Mouse (Mus musculus): ENCODE results near the gene Rd3l.

Gene Rd3l
- long read RNA-seq, experiment 1 = 0 reads
- long read RNA-seq, experiment 2 = 0 reads

DNA sequence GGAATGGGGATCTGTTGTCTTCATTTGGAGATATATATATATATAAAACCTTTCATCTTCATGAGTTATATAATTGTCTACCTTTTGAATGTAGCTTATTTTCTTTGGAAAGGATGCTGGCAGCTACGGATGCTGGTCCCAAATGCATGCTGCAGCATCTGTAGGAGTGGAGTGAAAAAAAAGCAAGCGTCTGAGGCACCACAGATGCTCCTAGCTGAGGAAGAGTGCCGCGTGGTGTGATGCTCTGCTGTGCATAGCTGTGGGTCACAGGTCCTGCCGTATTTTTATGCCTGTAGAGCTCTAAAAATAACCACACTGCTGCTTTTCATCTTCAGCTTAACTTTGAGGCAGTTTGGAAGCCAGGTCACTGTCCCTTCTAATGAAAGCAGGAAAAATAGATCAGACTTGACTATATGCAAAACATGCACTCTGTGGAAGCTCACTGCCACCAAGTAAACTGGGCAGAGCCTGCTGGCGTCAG, at the start of gene Rd3l:
Rd3l (minus strand) TSS at position 431 of the 481 bp plus-strand sequence.
- intact Hi-C loops (cut with DNase I) = no loop called here

DNA sequence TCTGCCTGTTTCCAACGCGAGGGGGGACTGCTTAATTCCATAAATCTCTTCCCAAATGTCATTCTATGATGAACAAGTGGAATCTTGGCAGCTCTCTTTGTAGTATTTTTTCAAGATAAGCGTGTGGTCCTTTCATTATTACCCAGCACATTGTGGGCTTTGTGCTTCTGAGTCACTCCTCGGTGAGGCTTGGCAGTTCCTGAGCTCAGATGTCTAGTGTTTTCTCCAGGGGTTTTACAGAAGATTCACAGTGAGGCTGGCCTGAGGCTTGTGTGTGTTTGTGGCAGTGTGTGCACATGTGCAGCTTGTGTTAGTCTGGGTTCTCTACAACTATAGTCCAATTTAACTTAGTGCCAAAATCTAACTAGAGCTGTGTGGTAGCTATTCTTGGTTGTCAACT, 46.3 kb upstream of the Rd3l start:
- intact Hi-C loops (cut with DNase I) = no loop called here

DNA sequence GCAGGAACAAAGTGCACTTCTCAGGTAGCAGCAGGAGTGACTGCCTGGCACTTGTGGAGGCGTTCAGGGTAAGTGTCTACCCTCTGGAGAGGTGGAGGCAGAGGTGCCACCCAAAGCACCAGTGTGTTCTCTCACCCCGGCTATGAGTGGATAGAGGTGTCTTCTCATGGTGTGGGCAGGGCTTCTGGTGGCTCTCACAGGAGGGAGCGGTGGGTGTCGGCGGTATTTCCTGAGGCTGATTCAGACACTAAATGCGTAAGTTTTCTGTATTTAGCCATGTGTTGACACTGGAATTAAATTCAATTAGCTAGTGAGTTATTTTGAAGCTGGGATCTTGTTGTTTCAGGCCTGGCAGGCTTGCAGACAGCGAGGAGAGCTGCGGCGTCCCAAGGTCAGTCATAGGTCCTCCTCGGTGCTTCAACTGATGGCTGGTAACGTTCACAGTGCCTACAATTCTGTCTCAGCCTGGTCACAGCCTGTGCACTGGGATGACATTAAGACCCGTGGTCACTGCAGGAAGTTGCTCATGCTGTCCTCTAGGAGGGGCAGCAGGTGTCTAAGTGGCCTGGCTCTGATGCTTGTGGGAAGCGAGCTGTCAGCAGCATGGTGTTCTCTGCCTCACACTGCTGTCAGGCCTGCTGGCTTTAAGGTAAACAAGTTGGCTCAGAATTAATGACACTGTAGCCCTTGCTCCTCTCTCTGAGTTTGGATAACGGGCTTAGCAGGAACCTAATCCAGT, 45.0 kb upstream of the Rd3l start:
- intact Hi-C loops (cut with DNase I) = no loop called here

DNA sequence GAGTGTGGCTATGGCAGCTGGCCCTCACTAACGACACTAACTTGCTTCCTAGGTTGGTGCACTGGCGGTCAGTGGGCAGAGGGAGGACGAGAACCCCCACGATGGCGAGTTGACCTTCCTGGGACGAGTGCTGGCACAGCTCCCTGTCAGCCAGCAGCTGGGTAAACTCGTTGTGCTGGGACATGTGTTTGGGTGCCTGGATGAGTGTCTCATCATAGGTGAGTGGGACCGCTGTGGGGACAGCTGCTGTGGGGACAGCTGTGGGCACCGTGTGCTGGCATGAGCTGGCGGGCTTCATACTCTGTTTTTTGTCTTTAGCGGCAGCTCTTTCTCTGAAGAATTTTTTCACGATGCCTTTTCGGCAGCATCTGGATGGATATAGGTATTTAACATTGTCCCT, 44.3 kb upstream of the Rd3l start:
- intact Hi-C loops (cut with DNase I) = no loop called here

DNA sequence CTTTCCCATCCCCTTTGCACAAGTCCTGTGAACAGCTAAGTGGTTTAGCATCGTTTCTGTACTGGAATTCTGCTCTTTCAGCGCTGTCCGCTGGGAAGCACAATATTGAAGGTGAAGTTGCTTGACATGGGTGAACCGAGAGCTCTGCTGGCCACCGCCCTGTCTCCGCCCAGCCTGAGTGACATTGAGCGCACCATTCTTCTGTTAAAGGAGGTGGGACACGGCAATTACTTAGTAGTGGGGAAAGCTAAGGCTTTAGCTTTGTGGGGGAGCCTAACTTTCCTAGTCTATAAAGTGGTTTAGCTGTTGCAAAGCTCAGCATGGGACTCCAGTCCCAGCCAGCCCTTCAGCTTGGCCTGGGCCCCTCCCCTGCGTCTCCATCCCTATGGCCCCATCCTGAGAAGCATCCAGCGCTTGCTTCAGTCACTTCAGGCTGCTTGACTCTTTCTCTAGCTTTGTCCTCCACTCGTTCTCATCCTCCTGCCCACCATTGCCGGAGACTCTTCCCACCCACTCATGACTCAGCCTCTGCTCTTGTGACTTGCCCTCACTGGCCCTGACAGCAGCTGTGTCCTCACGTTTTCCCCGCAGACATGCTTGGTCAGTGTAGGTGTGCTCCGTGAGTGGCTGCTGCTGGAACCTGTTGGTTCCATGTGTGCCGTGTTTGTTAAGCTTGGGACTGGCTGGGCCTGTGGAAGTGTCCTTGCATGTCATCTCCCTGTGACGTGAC, 43.6 kb upstream of the Rd3l start:
- intact Hi-C loops (cut with DNase I) = no loop called here

DNA sequence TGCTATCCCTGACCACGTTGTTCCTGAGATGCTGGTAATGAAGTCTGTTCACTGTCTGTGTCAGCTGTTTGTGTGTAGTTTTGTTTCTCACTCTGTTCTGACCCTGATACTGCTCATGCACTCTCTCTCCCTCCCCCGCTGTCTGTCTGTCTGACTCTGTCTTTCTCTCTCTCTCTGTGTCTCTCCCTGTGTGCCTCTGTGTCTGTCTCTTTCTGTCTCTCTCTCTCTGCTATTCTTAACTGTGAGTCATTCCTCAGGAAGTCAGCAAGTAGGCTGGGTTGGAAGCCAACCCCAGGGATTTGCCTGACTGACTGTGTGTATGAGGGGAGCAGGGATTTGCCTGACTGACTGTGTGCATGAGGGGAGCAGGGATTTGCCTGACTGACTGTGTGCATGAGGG, 42.2 kb upstream of the Rd3l start:
- intact Hi-C loops (cut with DNase I) = no loop called here

DNA sequence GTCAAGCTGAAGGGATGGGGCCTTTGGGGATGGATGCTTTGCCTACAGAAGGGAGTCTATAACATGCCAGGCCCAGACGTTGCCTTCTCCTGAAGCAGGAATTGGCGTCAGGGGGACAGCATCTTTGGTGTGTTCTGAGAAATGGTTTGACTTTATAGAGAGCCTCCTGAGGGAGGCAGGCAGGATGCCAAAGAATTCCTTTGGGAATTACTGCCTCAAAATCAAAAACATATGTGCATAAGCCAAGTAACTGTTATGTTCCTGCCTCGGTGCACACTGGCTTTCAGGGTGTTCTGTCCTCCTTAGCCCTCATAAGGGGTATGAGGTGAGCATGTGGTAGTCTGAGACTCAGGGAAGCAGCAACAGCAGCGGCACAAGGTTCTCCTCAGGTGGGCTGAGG, 35.2 kb upstream of the Rd3l start:
- intact Hi-C loops (cut with DNase I) = no loop called here

DNA sequence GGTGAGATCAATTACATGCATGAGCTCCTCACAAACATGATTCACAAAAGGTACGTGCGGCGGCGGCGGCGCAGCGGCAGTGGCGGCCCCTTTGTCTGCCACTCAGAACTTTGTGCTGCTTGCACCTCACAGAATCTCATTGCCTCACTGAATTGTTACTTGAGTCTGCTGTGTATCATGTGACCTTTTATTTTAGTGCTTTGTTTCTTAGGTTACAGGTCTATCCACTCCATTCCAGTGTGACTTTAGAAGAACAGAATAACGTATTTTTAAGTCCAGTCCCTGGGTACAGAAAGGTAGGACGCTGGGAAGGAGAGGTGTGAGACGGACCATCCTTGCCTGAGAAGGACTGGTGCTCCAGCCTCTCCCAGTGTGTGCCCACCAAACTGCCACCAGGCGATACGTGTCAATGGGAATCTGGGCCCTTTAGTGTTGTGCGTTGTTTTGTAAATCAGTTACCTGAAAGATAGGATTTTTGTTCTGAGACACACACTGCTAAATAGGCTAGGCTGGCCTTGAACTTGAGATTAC, 32.2 kb upstream of the Rd3l start:
- intact Hi-C loops (cut with DNase I) = no loop called here

DNA sequence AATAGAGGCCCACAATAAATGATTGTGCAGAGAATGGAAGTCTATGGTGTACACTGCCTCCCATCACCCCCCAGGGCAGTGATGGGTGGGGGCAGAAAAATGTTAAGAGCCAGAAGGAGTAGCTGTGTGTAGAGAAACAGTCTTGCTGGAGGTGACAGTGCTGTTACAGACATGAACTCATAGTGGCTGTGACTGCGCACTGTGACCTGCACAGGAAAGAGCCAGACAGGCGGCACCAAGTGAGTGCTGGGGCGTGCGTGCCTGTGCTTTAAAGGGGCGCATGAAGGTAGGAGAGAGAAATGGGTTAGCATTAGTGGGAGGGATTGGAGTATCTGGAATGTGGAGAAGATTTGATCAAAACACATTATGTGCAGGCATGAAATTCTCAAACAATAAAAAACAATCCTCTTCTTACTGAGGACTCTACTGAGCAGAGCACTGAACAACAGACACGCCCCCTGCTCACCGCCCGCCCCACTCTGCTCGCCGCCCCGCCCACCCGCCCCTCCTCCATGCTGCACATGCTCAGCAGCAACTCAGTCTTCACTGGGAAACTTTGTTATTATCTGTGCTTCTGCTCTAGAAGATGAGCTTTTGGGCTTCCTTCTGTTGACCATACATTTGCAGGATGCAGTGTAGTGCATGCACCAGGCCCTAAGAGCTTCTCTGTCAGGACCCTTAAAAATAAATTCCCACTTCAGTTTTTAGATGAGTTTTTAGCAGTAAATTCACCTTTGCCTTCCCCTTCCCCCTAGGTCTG, 31.6 kb upstream of the Rd3l start:
- intact Hi-C loops (cut with DNase I) = no loop called here

DNA sequence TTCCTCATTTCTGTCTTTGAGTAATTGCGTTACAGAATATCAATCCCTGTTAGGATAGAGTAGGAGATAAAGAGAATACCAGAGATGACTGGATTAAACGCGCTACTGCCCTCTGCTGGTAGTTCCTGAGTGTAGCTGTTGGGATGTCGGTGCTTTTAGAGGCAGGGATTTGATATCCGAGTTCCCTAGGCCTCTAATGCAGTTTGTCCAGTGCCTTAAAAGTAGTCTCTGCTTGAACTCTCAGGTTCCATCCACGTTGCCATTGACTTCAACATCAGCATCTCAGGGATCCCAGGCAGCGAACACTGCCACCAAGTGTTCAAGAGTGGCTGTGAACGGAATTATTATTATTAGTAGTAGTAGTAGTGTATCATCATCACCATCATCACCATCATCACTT, 20.1 kb upstream of the Rd3l start:
- intact Hi-C loops (cut with DNase I) = loop anchor here (2.0 kb wide), 1 partner anchor 122 kb away; no protein-coding TSS in a partner anchor

DNA sequence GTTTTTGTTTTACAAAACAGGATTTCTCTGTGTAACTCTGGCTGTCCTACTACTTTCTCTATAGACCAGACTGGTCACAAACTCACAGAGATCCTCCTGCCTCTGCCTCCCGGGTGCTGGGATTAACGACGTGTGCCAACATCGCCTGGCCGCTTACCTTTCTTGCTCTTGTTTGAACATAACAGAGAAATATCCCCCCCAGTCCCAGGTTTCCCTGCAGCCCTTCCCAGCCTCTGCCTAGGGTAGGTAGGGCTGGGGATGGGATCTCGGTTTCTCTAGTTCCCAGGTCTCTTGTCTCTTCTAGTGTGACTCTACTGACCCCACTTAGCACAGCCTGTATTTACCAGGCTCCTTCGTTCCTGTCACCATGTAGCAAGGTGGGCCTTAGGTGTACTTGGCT, 18.6 kb upstream of the Rd3l start:
- intact Hi-C loops (cut with DNase I) = loop anchor here (2.0 kb wide), 1 partner anchor 121 kb away; no protein-coding TSS in a partner anchor

DNA sequence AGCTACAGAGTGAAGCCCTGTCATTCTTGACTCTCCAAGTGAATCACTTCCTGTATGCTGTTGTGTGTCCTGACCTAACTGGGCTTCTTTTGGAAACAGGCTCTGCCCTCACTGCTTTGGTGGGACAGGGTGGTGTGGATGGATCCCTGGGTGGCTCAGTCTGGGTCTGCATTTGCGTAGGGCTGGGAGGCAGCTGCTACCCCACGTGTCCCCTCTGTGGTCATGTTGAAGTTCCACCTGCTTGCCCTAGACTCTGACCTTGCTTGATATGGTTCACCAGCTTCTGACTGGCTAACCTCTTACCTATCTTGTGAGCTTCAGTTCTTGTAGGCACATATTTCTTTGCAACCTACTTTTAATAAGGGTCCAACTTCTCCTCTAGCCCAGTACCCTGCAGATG, 14.0 kb upstream of the Rd3l start:
- intact Hi-C loops (cut with DNase I) = no loop called here

DNA sequence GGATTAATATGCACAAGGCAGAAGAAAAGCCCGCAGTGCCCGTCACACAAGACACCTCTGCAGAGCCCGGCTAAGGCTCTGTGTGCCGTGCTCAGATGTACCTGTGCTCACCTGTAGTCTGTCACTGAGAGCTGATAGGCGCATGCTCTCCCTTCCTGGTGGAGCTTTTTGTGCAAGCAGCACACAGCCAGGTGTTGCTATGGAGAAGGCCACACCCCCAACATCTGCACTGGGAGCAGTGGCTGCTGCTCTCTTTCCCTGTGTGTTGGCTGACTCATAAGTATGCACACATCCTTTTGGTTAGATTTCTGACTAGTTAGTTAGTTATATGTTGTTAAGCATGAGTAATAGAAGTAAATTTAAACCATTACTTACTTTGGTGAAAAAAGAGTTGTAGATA, 11.5 kb upstream of the Rd3l start:
- intact Hi-C loops (cut with DNase I) = no loop called here

DNA sequence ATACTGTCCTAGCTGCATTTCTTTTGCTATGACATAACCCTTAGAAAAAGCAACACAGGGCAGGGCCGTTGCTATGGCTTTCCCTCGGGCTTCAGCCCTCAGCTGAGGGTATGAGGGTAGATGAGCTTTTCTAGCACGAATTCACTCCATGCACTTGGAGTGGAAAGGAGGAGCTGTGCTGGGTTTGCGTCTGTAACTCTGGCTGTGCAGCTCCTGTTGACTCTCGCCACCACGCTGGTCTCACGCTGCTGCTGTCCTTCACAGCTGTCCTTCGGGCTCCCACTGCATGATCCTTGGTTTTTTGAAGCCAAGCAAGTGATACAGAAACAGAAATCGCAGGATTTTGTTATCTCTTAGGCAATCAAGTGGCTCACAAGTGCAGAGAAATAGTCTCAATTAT, 5.6 kb upstream of the Rd3l start:
- intact Hi-C loops (cut with DNase I) = no loop called here

DNA sequence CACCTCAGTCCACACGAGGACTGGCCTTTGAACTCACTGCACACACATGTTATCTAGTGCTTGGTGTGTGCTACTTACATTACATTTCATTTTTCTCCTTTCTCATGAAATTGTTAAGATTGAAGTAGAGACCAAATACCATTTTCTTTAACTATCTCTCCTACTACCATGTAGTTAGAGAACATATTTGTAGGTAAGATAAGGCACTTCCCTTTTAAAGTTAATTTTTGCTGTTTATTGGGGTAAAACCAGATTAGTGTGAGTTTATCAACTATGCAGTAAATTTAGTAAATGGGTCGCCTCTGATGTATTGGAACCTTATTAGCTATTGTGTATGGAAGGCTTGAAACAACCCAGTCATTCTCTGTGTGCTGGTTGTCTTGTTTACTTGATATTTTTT, 2.0 kb upstream of the Rd3l start:
- intact Hi-C loops (cut with DNase I) = no loop called here

DNA sequence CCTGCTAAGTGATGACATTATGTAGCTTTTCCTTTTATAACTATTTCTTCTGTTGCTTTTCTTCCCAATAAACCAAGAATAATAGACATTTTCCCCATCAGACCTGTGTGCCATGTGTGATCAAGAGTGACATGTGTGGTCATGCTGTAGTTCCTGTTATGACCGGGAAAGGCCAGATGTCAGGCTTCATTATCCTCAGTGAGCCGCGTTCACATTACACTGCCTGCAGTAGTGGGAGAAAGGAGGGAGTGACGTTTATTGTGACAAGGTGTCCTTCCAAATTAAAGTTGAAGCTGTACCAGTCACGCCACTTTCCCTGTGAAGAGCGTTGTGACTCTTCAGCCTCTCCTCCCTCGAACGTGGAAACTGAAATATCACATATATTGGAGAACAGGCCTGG, 714 bp upstream of the Rd3l start:
- intact Hi-C loops (cut with DNase I) = no loop called here

DNA sequence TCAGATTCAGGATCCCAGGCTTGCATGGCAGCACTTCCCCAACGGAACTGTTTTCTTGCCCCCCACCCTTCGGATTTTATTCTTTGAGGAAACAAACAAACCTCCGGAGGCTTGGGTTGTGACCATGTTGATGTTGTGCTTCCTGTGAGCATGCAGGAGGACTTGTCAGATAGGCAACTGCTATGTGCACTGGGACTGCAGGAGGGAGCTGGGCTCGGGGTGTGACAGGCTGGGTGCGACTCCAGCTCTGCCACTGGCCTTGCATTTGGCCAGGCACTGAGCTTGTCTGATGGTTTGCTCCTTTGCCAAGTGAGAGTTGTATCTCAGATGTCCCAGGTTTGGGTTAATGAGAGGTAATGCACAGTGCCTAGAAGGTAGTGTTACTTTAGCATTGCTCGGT, 2.8 kb downstream of the Rd3l start:
- intact Hi-C loops (cut with DNase I) = no loop called here

DNA sequence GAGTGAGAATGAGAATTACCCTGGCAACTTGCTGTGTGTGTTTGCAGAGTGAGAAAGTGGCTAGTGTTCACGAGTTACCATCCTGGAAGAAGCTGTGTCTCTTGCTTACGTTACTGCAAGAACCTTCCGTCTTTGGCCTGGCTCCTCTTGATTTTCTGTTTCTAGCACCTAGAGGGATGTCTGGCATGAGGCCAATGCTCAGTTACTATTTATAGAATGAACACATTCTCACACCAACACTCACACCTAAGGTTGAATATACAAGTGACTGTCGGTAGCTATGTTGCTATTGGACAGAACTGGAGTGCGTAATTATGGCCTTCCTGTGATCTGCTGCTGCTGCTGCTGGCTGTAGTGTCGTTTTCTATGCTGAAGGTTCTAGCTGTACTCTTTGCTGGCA, 4.0 kb downstream of the Rd3l start:
- intact Hi-C loops (cut with DNase I) = no loop called here

DNA sequence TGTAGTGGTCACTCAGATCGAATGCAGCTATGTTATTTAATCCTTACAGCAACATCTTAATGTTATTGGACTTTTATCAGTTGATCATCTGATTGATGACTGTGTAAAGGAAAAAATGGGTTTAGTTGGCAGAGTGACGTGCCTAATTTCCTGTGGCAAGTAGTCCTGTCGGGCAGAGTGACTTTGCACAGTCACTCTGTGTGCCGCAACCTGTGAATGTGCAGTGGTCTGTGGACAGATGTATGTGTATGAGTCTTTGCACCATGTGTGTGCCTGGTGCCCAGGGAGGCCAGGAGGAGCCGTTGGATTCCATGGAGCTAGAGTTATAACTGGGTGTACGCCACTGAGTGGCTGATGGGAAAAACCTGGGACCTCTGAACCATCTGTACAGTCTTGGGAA, 6.5 kb downstream of the Rd3l start:
- intact Hi-C loops (cut with DNase I) = no loop called here

DNA sequence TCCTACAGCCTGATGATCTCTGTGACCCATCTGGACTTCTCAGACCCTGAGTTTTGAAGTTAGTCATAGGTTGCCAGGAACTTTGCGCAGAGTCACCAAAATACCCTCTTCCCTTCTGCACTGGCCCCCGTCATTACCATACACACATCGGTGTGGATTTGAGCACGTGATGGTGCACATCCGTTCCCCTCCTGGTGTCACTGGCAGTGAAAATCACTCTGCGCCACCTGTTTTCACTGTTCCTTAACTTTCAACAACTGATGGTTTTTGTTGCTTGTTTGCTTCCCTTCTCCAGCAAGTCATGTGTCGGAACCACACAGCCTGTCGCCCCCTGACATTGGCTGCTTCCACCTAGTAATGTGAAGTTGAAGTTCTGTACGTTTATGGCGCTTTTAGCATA, 8.6 kb downstream of the Rd3l start:
- intact Hi-C loops (cut with DNase I) = no loop called here

DNA sequence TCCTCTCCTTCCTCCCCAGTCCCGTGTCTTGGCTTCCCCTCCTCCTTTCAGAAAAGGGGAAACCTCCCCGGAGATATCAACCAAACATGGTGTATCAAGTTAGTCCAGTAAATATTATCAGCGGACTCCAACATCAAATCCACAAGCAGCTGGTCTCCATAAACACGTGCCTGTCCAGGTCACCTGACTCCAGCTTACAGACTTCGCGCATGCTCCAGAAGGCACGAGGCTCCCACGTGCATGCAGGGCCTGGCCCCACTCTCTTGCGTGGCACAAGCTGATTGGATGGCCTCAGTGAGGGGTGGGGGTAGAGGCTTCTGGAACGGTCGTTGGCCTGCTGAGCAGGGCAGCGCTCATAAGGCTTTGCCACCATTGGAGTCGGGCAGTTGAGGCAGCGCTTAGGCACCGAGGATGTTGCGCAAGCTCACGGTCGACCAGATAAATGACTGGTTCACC, 9.9 kb downstream of the Rd3l start, which contains the start of gene Tdrd9:
Tdrd9 (plus strand) TSS at position 329 of the 456 bp plus-strand sequence.
- intact Hi-C loops (cut with DNase I) = no loop called here

DNA sequence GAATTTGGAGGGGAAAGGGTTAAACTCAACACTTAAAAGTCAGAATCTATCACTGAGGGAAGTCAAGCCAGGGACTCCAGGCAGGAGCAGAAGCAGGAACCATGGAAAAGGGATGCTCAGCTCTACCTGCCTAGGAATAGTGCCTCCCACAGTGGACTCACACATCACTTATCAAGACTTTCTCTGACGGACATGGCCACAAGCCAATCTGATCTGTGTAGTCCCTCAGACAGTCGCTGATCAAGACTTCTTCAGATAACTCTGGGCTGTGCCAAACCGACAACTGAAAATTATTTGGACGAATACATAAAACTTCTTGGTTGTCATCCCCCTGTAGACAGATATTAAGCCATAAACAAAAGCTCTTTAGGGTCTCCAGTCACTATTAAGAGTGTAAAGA, 11.0 kb downstream of the Rd3l start:
- intact Hi-C loops (cut with DNase I) = no loop called here

Data from adrenal gland (tissue).